Mouse (Mus musculus): ENCODE data around the gene Exoc7. TPM values are rescaled to one million over a fixed set of nuclear protein-coding genes. Genes with fewer than 3 reads are reported as not detected.

Exoc7 gene
- polyA plus RNA-seq, 1 experiment, result not detected

- TF ChIP-seq CTCF (IDR thresholded peaks at IDR 0.05; ENCODE audit: insufficient read depth, low read depth, low read length), result no peak
- TF ChIP-seq POLR2A (IDR thresholded peaks at IDR 0.05; ENCODE audit: insufficient read depth, low read depth, low read length), result no peak; the same call in 1 of the 2 replicates
- no peak overlapping the region for H3K27ac ChIP-seq (ENCODE audit: insufficient read depth, low read depth, low read length)
- H3K4me1 ChIP-seq (ENCODE audit: control insufficient read depth, insufficient read depth, low read length), result no peaks in the 10 kb centered on the region
- WGBS, result 73% methylated on average over 12 of the region's 12 CpGs
- no peak overlapping the region for H3K4me3 ChIP-seq (ENCODE audit: insufficient read depth, low read depth, low read length)
Observed at GRCm38 (mm10) chr11:116241744-116242235, 65.2 kb downstream of the Exoc7 start.

- no peaks in the 10 kb centered on the region for H3K4me1 ChIP-seq (ENCODE audit: control insufficient read depth, insufficient read depth, low read length)
- 45% methylated on average over 7 of the region's 7 CpGs for WGBS
- TF ChIP-seq POLR2A (IDR thresholded peaks at IDR 0.05; ENCODE audit: insufficient read depth, low read depth, low read length), result no peak
- no peak for TF ChIP-seq CTCF (IDR thresholded peaks at IDR 0.05; ENCODE audit: insufficient read depth, low read depth, low read length)
- H3K27ac ChIP-seq (ENCODE audit: insufficient read depth, low read depth, low read length), result no peak overlapping the region
- no peak overlapping the region for H3K4me3 ChIP-seq (ENCODE audit: insufficient read depth, low read depth, low read length)
Observed at GRCm38 (mm10) chr11:116239797-116240196, 67.2 kb downstream of the Exoc7 start.

Other genes with a start within 250 kb of the Exoc7 start
- not detected in 2 replicates for gene Unc13d, start 229.3 kb downstream of the Exoc7 start, polyA plus RNA-seq (2012; ENCODE audit: insufficient read depth, insufficient read length, low replicate concordance, missing spikeins)
- 339 TPM in 1 of 2 replicates, not detected in the other for gene Wbp2, start 220.2 kb downstream of the Exoc7 start, polyA plus RNA-seq (2012; ENCODE audit: insufficient read depth, insufficient read length, low replicate concordance, missing spikeins)
- gene Trim47, start 180.0 kb downstream of the Exoc7 start, polyA plus RNA-seq (2012; ENCODE audit: insufficient read depth, insufficient read length, low replicate concordance, missing spikeins), result not detected in 2 replicates
- gene Trim65, start 176.1 kb downstream of the Exoc7 start, polyA plus RNA-seq (2012; ENCODE audit: insufficient read depth, insufficient read length, low replicate concordance, missing spikeins), result not detected in 2 replicates
- not detected in 2 replicates for gene Mrpl38, start 168.4 kb downstream of the Exoc7 start, polyA plus RNA-seq (2012; ENCODE audit: insufficient read depth, insufficient read length, low replicate concordance, missing spikeins)
- gene Fbf1, start 139.1 kb downstream of the Exoc7 start, polyA plus RNA-seq (2012; ENCODE audit: insufficient read depth, insufficient read length, low replicate concordance, missing spikeins), result 87.6 TPM in 1 of 2 replicates, not detected in the other
- not detected in 2 replicates for gene Ten1, start 108.4 kb downstream of the Exoc7 start, polyA plus RNA-seq (2012; ENCODE audit: insufficient read depth, insufficient read length, low replicate concordance, missing spikeins)
- not detected in 2 replicates for gene Acox1, start 108.2 kb downstream of the Exoc7 start, polyA plus RNA-seq (2012; ENCODE audit: insufficient read depth, insufficient read length, low replicate concordance, missing spikeins)
- not detected in 2 replicates for gene Evpl, start 69.2 kb downstream of the Exoc7 start, polyA plus RNA-seq (2012; ENCODE audit: insufficient read depth, insufficient read length, low replicate concordance, missing spikeins)
- not detected in 2 replicates for gene Srp68, start 33.0 kb downstream of the Exoc7 start, polyA plus RNA-seq (2012; ENCODE audit: insufficient read depth, insufficient read length, low replicate concordance, missing spikeins)
- not detected in 2 replicates for gene Galr2, start 26.3 kb downstream of the Exoc7 start, polyA plus RNA-seq (2012; ENCODE audit: insufficient read depth, insufficient read length, low replicate concordance, missing spikeins)
- not detected in 2 replicates for gene Foxj1, start 28.2 kb upstream of the Exoc7 start, polyA plus RNA-seq (2012; ENCODE audit: insufficient read depth, insufficient read length, low replicate concordance, missing spikeins)
- gene Rnf157, start 105.8 kb upstream of the Exoc7 start, polyA plus RNA-seq (2012; ENCODE audit: insufficient read depth, insufficient read length, low replicate concordance, missing spikeins), result 199 TPM in 1 of 2 replicates, not detected in the other
- not detected in 2 replicates for gene Ubald2, start 126.9 kb upstream of the Exoc7 start, polyA plus RNA-seq (2012; ENCODE audit: insufficient read depth, insufficient read length, low replicate concordance, missing spikeins)
- not detected in 2 replicates for gene Qrich2, start 159.0 kb upstream of the Exoc7 start, polyA plus RNA-seq (2012; ENCODE audit: insufficient read depth, insufficient read length, low replicate concordance, missing spikeins)
- not detected in 2 replicates for gene Prpsap1, start 187.0 kb upstream of the Exoc7 start, polyA plus RNA-seq (2012; ENCODE audit: insufficient read depth, insufficient read length, low replicate concordance, missing spikeins)
- not detected in 2 replicates for gene Sphk1, start 223.7 kb upstream of the Exoc7 start, polyA plus RNA-seq (2012; ENCODE audit: insufficient read depth, insufficient read length, low replicate concordance, missing spikeins)

Data from olfactory bulb, adult 2 months (tissue).